Mouse (Mus musculus): ENCODE measurements at regions not wholly inside any gene's neighbourhood (a gene's known extent, or its start where the extent isn't known, plus 50 kb on each side); places are given as distances from the start of the nearest gene placed in this dataset.
A peak's percentile ranks its signal among the peaks of the same experiment; 100 is the strongest.

DNA sequence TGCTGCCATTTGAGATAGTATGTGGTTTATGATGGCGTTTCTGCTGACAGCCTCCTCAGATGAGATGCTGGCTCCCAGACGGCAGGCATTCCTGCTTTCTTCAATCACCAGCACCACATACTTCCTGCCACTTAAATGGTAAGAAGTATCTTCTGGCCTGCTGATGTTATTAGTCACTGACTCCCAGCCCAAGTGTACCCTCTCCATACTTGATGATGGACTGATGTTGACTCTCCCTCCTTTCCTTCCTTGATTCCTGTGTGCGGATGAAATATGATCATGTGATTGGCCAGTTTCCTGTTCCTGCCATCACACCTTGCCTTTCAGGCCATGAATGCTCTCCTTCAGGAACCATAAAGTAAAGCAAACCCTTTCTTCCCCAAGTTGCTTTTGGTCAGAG, 50.8 kb upstream of the Rpl10-ps3 start:
- DNase-seq = no peak

DNA sequence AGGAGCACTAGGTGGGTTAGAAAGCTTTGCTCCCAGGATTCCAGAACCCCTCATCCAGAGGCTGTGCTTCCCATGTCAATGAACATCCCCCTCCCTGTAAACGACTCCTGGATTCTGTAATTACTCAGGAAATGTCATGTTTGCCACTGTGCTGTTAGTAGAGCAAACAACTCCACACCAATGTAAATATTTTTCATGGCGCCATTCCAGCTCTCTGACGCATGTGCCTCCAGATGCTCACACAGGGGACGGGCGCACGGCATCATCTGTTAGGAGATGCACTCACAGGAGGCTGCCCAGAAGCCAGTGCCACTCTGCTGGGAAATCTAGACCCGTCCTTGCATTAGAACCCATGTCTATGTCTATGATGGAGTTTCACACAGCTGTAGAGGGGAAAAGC, 51.3 kb upstream of the Rpl10-ps3 start:
- DNase-seq = no peak

DNA sequence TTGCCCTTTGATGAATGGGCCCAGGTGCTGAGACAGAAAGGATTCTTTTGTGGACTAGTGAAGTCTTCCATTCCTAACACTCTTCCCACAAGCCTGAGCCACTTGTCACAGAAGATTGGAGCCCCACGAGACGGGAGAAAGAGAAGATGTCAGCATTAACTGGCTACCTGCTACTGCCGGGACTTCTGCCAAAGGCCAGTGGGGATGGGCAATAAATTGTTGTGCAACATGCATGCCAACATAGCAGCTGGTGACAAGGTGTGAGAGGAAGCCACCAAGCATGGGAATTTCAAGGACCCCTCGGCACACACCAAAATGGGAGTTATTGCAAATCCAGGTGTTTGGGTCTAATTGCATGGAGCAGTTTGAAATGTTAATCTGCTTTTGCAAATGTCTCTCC, 63.6 kb upstream of the Rpl10-ps3 start:
- no peak for DNase-seq

DNA sequence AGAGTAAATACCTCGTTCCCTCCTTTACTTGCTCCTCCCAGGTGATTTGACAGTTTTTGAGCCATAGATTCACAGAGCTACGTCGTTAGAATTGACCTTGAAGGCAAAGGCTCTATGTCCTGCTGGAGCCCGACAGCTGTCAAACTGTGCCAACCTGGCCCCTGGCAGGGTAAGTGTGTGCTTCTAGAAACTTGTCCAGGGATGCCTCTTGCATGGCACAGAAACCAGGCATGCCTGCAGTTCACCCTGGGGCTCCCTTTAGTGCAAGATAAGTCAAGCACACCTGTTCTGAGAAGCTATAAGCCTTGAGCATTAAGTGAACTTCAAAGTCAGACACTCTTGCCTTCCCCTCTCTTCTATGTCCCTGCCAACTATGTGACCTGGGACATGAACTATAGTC, 64.1 kb upstream of the Rpl10-ps3 start:
- DNase-seq = no peak

DNA sequence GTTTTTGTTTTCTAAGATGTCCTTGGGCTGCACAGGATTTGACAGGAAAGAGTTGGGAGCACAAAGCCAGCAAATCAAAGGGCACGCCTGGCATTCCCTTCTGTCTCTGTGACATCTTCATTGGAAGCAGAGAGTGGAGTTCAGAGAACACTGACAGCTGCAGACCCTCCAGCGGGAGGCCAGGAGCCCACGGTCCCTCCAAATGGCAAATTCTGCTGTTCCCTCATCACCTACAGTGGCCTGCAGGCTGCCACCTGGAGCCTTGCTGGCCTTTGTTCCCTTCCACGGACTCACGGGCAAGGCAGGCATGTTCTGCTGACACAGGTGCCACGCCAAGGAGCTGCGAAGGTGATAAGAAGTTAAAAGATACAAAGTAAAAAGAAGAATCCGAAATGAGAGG, 68.2 kb upstream of the Rpl10-ps3 start:
- DNase-seq = no peak

DNA sequence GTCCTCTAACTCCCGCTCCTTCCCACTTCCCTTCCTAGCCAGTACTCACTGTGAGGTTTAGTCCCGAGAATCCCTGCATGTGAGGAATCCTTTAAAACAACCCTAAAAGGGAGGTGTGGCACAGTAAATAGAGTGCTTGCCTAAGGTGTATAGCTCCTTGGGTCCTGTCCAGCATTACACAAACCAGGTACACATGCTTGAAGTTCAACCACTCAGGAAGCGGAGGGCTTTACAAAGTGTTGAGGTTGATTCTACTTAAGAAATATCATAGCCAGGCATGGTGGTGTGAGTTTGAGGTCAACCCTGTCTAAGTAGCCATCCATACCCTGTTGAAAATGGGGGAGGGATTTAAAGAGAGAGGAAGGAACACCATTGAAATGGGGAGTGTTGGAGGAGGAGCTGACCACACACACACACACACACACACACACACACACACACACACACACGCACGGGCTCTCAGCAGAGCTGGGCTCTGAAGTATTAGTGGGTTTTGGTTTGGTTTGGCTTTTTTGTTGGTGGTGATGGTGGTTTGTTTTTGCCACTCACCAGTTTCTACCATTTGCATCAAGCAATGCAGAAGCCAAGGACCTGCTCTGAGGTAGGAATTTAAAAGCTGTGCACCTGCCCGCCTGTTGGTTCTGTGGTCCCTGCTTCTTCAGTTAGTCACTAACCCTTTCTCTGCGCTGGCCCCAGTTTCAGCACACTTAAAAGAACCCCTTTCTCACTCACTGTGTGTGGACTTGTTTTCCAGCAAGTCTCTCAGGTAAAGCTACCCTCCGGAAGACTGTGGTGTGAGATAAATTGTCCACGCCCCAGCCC, 69.0 kb upstream of the Rpl10-ps3 start:
- DNase-seq = no peak

DNA sequence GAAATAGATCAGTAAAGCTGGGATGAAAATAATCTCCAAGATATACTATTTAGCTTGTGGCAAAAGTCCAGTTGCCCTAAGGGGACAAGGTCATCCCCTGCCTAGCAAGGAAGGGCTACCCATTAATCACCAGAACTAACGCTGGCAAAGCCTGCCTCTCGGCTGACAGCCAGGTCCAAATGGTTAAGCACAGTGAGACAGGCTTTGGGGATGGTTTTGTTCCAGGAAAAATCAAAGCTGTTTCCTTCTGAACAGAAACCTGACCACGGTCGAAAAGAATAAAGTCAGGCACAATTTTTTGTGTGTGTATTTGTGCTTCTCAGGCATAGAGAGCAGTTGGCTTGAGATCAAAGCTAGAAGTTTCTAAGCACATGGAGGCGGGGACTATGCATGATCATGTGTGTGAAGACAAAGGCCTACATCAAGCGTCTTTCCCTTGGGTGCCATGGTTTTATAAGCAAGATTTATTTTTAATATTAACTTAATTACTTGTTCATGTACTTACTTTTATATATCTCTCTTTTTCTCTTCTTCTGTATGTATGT, 70.1 kb upstream of the Rpl10-ps3 start:
- peak; percentile 68 for DNase-seq

DNA sequence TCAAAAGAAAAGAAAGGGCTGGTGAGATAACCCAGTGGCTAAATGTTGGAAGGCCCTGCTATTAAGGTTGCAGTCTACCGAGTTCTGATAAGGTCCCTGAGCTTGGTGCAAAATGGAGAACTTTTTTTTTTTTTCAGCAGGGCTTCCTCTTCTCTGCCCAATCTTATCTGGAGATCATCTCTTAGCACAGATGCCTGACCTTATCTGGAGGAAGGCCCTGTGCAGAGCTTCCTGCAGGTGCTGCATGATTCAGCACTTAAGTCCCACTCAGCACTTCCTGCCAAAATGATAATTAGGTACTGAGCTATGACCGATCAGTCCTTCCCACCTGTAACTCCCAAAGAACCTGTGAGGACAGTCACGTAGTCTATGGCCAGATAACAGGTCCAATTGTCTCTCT, 71.9 kb upstream of the Rpl10-ps3 start:
- DNase-seq = peak; percentile 26

DNA sequence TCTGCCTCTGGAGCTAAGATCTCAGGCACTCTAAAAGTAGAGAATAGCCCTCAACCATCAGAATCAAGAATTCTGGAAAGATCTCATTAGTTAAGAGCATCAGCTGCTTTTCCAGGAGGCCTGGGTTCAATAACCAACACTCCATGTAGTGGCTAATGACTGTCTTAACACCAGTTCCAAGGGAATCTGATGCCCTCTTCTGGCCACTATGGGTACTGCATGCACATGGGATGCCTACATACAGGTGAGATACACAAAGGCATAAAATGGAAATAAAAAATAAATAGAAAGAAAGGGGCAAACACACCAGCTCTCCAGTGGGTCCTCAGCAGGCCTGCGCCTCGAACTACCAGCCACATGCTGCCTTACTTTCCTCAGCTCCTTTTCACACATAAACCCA, 73.3 kb upstream of the Plet1 start:
- DNase-seq = no peak

DNA sequence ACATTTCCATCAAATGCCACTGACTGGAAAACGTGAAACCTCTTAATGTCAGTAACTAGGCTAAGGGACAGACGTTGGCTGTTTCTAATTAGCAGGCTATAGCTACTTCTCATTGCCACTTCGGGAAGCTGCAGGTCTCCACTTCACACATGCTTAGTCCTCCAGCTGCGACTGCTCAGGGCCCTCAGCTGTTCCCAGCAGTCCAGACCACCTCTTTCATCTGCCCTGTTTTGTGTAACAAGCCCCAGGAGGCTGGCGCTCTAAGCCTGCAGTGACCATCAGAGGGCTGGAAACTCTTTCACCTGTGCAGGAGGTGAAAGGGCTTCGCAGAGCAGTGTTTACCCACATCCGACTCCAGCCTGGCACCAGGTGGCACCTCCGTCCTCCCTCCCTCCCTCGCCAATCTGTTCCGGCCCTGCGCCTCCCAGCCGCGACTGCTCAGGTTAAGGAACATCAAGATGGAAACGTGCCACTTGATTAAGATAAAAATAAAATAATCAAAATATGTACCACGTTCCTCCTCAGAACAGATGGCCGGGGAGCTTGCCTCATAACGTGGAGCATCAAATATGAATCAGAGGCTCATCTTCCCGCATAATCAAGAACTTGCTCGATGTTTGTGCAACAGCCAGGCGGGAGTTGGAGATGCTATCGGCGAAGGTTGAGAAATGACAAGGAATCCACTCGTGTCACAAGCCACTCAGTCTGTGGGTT, 72.6 kb upstream of the Plet1 start:
- no peak for DNase-seq

DNA sequence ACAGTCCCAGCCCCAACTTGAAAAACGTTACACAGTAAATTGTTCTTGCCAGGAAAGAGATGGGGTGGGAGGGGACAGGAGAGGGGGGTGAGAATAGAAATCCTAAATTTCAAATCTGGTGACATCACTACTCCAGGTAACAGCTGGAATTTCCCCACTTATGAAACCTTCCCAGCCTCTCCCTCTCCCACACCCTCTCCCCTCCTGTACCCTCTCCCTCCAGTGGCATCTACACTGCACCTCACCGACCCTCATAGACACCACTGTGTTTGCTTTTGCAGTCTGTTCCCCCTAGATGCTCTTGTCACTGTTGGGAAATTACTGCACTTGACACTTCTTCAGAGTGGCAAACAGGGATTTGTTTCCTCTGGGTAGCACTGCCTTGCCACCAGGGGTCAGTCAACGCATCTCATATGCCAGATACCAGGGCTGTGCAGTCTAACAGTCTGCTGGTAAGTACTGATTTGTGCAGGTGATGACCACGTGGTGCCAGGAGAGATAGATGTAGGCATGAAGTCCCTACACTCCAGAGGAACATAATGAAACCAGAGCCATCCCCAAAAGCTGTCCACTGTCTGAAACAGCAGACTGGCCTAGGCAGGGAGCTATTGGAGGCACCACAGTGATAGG, 68.3 kb upstream of the Plet1 start:
- DNase-seq = no peak

DNA sequence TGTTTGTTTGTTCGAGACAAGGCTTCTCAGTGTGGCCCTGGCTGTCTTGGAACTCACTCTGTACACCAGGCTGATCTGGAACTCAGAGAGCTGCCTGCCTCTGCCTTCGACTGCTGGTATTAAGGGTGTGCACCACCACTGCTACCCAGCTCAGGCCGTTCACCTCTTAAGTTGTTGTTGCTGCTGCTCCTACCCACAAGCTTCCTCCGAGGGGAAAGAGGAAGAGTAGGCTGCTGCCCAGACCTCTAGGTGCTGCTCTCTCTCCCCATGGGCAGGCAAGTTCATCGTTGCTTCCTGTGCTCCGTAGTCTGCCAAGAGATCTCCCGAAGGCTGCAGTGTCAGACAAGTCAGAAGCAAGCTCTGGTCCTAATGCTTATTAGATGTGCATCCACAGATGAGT, 64.2 kb upstream of the Plet1 start:
- no peak for DNase-seq

DNA sequence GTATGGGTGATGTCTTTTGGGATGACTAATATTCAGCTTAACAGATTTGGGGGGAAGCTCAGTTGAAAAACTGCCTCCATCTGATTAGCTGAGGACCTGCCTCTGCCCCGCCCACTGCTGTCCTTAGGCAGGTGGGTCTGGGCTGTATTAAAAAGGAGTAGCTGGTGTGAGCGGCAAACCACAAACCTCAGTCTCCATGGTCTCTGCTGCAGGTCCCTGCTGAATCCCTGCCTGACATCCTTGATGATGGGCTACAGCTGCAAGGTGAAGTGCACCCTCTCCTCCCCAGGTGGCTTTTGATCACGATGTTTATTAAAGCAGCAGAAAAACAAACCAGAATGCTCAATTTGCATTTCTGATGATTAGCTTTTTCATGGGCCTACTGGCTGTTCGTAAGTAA, 60.8 kb upstream of the Plet1 start:
- DNase-seq = no peak

DNA sequence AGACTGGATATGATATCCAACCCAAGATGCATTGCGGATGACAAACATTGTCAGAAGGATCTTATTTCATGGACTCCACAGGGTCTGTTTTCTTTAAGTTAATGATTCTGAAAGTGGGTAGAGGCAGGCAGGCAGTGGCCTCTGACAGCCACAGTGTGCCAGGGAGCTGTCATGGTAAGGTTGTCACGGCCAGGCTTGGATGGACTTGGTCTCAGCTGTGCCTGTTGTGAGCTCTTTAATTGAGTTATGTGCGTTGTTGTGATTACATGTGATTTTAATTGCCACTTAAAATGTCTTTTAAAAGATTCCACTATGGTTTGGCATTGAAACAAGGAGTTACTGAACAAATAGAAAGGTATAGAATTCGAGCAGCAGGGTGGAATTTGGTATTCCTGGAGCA, 60.3 kb upstream of the Plet1 start:
- no peak for DNase-seq

DNA sequence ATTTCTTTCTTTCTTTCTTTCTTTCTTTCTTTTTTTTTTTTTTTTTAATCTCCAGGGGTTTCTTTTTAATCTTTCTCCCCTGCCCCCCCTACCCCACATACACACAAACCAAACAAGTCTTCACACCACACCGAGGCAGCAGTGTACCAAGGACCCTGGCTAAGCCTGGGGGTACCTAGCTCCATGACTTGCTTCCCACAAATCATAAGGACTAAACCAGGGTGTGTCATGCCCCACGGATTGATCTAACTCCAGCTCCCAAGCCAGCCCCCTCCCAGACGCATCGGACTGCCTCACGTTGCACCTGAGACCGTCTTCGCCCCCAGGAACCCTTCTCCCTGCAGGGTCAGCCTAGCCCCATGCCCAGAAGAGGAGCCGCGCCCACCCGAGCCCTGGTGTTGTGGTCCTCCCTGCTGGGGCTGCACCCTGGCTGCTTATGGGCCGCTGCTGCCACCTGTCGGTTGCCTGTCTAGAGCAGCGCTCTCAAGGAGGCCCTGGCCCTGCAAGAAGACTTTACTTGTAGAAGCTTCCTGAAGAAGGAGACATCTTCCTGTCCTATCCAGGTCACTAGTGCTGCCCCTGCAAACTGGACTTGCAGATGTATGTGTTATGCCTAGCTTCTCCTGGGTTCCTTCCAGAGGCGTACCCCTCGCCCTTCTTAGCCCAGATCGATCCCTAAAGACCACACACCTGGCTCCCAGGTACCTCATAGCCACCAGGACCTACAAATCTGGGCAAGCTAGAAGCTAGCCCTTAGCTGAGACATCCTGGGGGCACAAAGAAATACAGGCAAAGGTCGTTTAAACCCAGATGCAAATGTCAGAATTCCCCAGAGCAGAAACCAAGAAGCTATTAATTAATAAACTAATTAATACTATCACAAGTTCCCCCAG, 56.2 kb upstream of the Plet1 start:
- peak; percentile 59 for DNase-seq

DNA sequence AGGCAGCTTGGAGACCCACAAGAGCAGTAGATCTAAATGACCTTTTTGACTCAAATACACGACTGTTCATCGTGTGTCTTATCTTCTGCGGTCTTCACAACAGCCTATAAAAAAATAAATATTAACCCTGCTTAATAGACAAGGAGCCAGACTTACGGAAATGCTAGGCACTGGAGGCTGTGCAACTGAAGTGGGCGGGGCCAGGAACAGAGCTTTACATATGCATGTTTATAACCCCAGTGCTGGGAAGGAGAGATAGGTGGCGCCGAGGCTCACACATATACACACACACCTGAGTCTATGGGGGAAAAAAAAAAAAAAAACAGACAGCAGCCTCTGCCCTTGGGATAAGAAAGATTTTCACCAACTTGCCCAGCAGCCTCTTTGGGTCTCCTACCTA, 55.6 kb upstream of the Plet1 start:
- no peak for DNase-seq

DNA sequence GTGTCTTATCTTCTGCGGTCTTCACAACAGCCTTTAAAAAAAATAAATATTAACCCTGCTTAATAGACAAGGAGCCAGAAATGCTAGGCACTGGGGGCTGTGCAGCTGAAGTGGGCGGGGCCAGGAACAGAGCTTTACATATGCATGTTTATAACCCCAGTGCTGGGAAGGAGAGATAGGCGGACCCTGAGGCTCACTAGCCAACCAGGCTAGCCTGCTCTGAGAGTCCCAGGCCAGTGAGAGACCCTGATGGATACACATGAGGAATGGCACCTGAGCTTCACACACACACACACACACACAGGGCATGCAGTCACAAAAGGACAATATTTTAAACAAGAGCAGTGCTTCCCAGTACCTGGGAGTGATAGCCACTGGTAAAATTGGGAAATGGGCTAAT, 54.1 kb upstream of the Plet1 start:
- DNase-seq = no peak

DNA sequence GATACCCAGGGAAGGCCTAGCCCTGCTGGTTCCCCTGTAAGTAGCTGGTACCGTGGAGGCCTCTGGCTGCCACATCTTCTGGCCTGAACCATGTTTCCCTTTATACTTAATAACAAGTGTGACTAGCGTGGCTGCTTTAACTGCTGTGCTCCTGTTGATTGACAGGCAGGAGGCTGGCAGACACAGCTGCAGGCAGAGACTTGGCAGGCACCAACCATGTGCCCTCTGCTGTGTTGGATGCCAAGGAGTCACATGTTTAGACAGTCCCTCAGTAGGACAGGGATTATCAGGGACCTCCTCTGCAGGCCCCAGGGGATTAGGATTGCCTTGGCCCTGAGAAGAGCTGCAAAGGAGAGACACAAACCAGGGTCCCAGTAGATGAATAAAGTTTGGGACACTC, 53.6 kb upstream of the Plet1 start:
- peak; percentile 60 for DNase-seq

DNA sequence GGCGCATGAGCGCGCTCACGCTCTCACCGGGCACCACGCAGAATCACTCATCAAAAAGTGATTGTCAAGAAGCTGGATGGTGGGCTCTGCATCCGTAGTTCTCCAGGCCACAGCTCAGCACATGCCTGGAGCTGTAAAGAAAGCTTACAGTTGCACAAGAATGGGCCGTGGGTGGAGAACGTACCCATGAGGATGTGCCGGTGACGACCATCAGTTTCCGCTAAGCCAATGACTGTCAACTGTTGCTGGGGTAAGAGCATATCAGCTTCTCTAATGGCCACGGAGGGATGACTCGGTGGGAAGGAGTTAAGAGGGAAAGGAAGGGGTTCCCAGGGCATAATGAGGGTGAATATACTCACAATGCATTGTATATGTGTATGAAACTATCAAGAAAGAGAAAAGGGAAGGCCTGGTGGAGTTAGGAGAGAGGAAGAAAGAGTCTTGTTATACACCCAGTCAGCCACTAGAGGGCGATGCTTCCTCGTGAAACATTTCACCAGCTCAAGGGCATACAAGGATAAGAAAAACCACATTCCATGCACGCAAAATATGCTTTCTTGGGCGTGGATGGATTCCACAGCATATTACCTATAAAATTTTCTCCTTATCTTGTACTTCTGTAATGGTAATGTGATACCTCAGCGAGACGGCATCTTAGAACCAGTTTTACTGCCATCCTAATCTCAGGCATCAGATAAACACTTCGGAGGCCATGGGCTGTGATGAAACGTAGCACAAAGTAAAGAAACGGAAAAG, 50.4 kb upstream of the Plet1 start:
- peak; percentile 43 for DNase-seq
